Mouse (Mus musculus): ENCODE results near the gene Cntn3. TPM values are rescaled to one million over a fixed set of nuclear protein-coding genes. Genes with fewer than 3 reads are reported as not detected.

Gene Cntn3
- total and polyA plus RNA-seq, 2 experiments from 2014 or later, result 2.5 to 4.3 TPM

DNA sequence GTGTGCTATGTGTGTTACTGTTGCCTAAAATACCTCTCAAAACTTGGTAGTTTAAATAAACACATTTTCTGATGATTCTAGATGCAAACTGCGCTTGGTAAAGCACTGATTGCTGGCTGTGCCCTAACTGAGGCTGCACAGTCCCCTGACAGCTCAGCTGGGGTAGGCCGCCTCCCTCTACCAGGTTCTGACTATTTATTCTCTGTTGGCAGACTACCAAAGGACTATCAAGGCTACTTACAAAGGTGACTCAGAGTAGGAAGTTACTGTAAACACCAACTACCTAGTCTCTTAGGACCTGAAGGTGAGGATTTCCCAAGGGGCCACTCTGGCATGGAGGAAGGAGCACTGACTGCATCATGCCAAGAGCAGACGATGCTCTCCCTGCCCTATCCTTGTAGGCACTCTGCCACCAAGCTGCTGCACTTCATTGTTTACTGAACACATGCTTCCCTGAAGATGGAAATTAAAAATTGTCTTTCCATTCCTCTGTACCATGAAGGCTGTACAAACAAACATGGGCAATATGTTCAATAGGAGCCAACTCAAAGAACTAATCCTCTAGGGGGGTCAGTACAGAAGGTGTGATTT is 17.7 kb downstream of the Cntn3 start:
- no peaks in the 10 kb centered on the region for H3K36me3 ChIP-seq (ENCODE audit: insufficient read depth, low read length)
- H3K4me2 ChIP-seq (ENCODE audit: low read depth, low read length), result no peak overlapping the region
- H3K9ac ChIP-seq (replicated peaks; ENCODE audit: low read length), result no peak overlapping the region
- ATAC-seq, result no peak
- DNase-seq (ENCODE audit: low spot score), result peak; percentile 33
- H3K27ac ChIP-seq, result no peak overlapping the region
- TF ChIP-seq CTCF (IDR thresholded peaks at IDR 0.05; ENCODE audit: low read depth), result no peak
- no peaks in the 10 kb centered on the region for H3K27me3 ChIP-seq (ENCODE audit: insufficient read depth, low read length)
- H3K9me3 ChIP-seq (ENCODE audit: low read length), result no peaks in the 10 kb centered on the region
- 52% methylated on average over 3 of the region's 3 CpGs for WGBS
- H3K4me1 ChIP-seq (ENCODE audit: insufficient read depth, low read length), result no peaks in the 10 kb centered on the region
- H3K4me3 ChIP-seq (ENCODE audit: low read length), result no peak overlapping the region

DNA sequence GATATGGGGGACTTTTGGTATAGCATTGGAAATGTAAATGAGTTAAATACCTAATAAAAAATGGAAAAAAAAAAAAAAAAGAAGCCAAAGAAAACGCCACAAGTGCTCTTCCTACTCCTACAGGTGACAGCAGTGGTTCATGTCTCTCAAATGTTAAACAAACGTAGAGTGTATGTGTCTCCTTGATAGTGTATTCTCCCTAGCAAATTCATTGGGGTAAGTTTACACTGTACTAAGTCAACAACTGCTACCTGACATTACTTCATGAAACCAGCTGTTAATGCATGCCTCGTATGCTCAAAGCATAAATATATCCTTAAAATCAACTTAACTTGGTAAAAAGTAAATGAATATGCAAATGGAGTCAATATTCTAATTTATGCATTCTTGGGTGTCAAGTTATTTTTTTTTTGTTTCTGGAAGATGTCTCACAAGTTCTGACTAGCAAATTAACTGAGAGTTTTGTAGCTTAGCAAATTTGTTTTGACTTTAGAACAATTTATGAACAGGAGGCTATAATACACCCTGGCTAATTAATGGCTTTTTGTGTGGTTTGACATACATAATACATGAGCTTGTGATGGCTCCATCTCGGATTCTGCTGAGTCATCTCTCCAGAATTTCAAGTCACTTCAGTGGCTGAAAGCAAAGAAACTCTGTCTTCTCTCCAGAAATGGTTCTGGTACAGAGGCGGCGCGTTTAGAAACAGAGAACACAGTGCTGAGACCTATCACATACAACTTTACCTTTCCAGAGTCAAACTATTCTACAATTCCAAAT is 31.1 kb downstream of the Cntn3 start:
- Histone ChIP-seq H3K4me2 (ENCODE audit: low read depth, low read length) (no peak overlapping the region), H3K9me3 (ENCODE audit: low read length) (no peaks in the 10 kb centered on the region), H3K4me3 (ENCODE audit: low read length) (no peak overlapping the region), H3K27me3 (ENCODE audit: insufficient read depth, low read length) (no peaks in the 10 kb centered on the region), H3K4me1 (ENCODE audit: insufficient read depth, low read length) (no peaks in the 10 kb centered on the region), H3K36me3 (ENCODE audit: insufficient read depth, low read length) (no peaks in the 10 kb centered on the region), H3K27ac (no peak overlapping the region), H3K9ac (replicated peaks; ENCODE audit: low read length) (no peak overlapping the region)
- no peak for TF ChIP-seq CTCF (IDR thresholded peaks at IDR 0.05; ENCODE audit: low read depth)
- ATAC-seq (no peak), DNase-seq (ENCODE audit: low spot score) (no peak)
- WGBS, result 81% methylated on average over 7 of the region's 7 CpGs

DNA sequence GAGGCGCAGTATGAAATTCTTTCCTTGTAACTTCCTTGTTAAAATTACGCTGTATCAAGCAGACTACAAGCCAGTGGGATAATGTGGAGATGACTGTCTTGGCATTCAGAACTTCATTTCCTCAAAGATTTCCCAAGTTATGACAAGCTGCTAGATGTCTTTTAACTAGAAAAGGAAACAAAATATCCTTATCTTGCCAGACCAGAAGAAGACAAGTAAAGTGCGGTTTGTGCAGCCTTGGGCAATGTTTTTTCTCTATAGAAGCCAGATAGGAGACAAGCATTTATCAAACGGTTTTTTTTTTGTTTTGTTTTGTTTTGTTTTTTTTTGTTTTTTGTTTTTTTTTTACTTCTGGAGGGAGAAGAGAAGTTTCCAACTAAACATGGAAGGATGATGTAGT is 37.3 kb downstream of the Cntn3 start:
- Histone ChIP-seq H3K9ac (replicated peaks; ENCODE audit: low read length) (no peak overlapping the region), H3K27me3 (ENCODE audit: insufficient read depth, low read length) (no peaks in the 10 kb centered on the region), H3K36me3 (ENCODE audit: insufficient read depth, low read length) (no peaks in the 10 kb centered on the region), H3K4me1 (ENCODE audit: insufficient read depth, low read length) (no peaks in the 10 kb centered on the region), H3K4me2 (ENCODE audit: low read depth, low read length) (no peak overlapping the region), H3K27ac (no peak overlapping the region), H3K4me3 (ENCODE audit: low read length) (no peak overlapping the region), H3K9me3 (ENCODE audit: low read length) (no peaks in the 10 kb centered on the region)
- 86% methylated on average over 4 of the region's 4 CpGs for WGBS
- TF ChIP-seq CTCF (IDR thresholded peaks at IDR 0.05; ENCODE audit: low read depth), result no peak
- ATAC-seq, result no peak
- DNase-seq (ENCODE audit: low spot score), result no peak

- Histone ChIP-seq H3K36me3 (ENCODE audit: insufficient read depth, low read length) (no peaks in the 10 kb centered on the region), H3K27me3 (ENCODE audit: insufficient read depth, low read length) (no peaks in the 10 kb centered on the region), H3K27ac (no peak overlapping the region), H3K4me3 (ENCODE audit: low read length) (no peak overlapping the region), H3K4me1 (ENCODE audit: insufficient read depth, low read length) (no peaks in the 10 kb centered on the region), H3K9me3 (ENCODE audit: low read length) (no peaks in the 10 kb centered on the region), H3K9ac (replicated peaks; ENCODE audit: low read length) (no peak overlapping the region), H3K4me2 (ENCODE audit: low read depth, low read length) (no peak overlapping the region)
- TF ChIP-seq CTCF (IDR thresholded peaks at IDR 0.05; ENCODE audit: low read depth), result no peak
- DNase-seq (ENCODE audit: low spot score) (no peak), ATAC-seq (no peak)
- 90% methylated on average over 2 of the region's 2 CpGs for WGBS
Observed at GRCm38 (mm10) chr6:102523037-102523436, 49.9 kb downstream of the Cntn3 start.

DNA sequence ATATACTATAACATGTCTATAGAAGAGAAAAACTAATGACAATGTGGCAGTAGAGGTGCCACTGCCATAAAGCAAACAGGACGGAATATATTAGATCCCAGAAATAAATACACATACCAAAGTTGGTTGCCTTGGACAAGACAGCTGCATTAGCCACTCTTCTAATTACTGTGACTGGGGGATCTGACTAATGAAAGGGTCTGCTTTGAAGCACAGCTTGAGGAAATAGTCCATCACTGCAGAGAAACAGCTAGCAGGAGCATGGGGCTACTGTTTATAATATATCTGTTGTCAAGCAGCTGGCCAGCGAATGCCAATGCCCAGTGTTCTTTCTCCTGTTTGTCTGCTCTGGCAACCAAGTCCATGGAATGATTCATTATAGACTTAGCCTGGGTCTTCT is 51.9 kb downstream of the Cntn3 start:
- WGBS, result 41% methylated on average over 2 of the region's 2 CpGs
- Histone ChIP-seq H3K9ac (replicated peaks; ENCODE audit: low read length) (no peak overlapping the region), H3K27ac (no peak overlapping the region), H3K4me3 (ENCODE audit: low read length) (no peak overlapping the region), H3K9me3 (ENCODE audit: low read length) (no peaks in the 10 kb centered on the region), H3K4me1 (ENCODE audit: insufficient read depth, low read length) (no peaks in the 10 kb centered on the region), H3K27me3 (ENCODE audit: insufficient read depth, low read length) (no peaks in the 10 kb centered on the region), H3K36me3 (ENCODE audit: insufficient read depth, low read length) (no peaks in the 10 kb centered on the region), H3K4me2 (ENCODE audit: low read depth, low read length) (no peak overlapping the region)
- no peak for TF ChIP-seq CTCF (IDR thresholded peaks at IDR 0.05; ENCODE audit: low read depth)
- ATAC-seq (peak; percentile 61; the same call in 1 of the 2 replicates), DNase-seq (ENCODE audit: low spot score) (peak; percentile 25)

GRCm38 (mm10) chr6:102515231-102515630 is 57.7 kb downstream of the Cntn3 start:
- no peak overlapping the region for H3K27ac ChIP-seq
- ATAC-seq (no peak), DNase-seq (ENCODE audit: low spot score) (peak; percentile 4)
- WGBS, result 56% methylated on average over 2 of the region's 2 CpGs
- H3K27me3 ChIP-seq (ENCODE audit: insufficient read depth, low read length), result no peaks in the 10 kb centered on the region
- H3K4me1 ChIP-seq (ENCODE audit: insufficient read depth, low read length), result no peaks in the 10 kb centered on the region
- TF ChIP-seq CTCF (IDR thresholded peaks at IDR 0.05; ENCODE audit: low read depth), result no peak
- H3K9ac ChIP-seq (replicated peaks; ENCODE audit: low read length), result no peak overlapping the region
- no peak overlapping the region for H3K4me3 ChIP-seq (ENCODE audit: low read length)
- H3K9me3 ChIP-seq (ENCODE audit: low read length), result no peaks in the 10 kb centered on the region
- no peaks in the 10 kb centered on the region for H3K36me3 ChIP-seq (ENCODE audit: insufficient read depth, low read length)
- H3K4me2 ChIP-seq (ENCODE audit: low read depth, low read length), result no peak overlapping the region

DNA sequence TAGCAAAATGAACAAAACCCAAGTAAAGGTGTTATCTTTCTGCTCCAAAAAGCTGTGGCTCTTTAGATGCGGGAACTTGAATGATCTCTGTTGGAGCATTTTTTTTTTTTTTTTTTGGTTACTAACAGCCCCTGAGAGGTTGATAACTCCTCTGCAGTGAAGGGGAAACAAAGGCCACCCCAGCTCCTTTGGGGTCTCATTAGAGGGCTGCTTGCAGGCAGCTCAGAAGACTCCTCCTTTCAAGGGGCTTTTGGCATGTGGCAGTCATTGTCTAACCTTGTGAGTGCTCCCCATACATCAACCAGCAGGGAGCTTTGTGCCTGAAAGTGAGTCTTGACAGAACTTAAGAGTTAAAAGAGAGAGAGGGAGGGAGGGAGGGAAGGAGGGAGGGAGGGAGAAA is 60.8 kb downstream of the Cntn3 start:
- no peak for DNase-seq (ENCODE audit: low spot score)
- WGBS, result 33% methylated on average over 1 of the region's 1 CpGs

More for the DNA sequence above, 60.8 kb downstream of the Cntn3 start:
- Histone ChIP-seq H3K36me3 (ENCODE audit: insufficient read depth, low read length) (no peaks in the 10 kb centered on the region), H3K9me3 (ENCODE audit: low read length) (no peaks in the 10 kb centered on the region), H3K4me2 (ENCODE audit: low read depth, low read length) (no peak overlapping the region), H3K27ac (no peak overlapping the region), H3K27me3 (ENCODE audit: insufficient read depth, low read length) (no peaks in the 10 kb centered on the region), H3K4me3 (ENCODE audit: low read length) (no peak overlapping the region), H3K4me1 (ENCODE audit: insufficient read depth, low read length) (no peaks in the 10 kb centered on the region), H3K9ac (replicated peaks; ENCODE audit: low read length) (no peak overlapping the region)
- TF ChIP-seq CTCF (IDR thresholded peaks at IDR 0.05; ENCODE audit: low read depth), result no peak
- ATAC-seq, result no peak
